Mouse (Mus musculus): ENCODE results near the gene Zfp867. TPM values are rescaled to one million over a fixed set of nuclear protein-coding genes. Genes with fewer than 3 reads are reported as not detected.

Gene Zfp867
- 5.6 and 6.2 TPM in 2 replicates for polyA plus RNA-seq (2012; rRNA removed)

DNA sequence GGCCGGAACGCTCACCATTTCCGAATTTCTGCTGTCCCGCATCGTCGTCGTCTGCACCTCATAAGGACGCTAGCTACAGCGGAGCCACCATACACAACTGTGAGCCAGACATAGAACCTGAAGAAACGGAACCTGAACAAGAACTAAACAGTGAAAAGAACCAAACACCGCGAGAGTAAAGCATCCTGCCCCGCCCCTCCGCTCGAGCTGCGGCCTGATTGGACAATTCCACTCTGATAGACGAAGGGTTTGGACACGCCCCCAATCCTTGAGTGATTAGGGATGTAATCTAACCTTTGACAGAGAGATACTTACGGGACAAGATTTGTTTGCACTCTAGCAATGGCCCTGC is at the start of gene Zfp867:
Zfp867 (minus strand) TSS at position 149 of the 352 bp plus-strand sequence.
- DNase-seq (ENCODE audit: low spot score): peak; percentile 53

DNA sequence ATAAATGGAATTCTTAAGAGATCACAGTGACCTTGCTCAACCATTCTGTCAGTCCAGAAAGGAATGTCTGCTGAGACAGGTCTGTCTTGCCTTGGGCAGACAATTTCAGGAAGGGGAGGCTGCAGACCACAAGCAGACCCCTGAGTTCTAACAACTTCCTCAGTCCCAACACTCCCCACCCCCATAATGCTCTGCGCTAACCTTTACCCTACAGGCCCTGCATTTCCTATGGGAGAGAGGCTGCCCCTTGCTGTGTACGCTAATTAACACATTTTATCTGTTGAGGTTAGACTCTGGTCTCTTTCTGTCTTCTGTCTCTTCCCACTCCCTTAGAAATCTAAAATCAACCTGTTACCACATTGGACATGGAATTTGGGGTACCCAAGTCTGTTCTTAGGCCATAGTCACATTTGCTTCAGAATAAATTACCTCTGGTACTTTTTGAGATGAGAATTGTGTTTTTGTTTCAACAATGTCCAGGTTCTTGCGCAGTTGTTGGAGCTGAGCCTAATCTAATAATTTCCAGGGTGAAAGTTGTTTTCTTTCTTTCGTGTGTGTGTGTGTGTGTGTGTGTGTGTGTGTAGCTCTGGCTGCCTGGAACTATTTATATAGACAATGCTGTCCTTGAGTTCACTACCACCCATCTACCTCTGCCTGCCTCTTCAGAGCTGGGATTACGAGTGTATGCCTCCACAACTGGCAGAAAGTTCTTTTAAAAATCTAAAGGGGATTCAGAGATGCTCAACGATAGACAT is 47.6 kb upstream of the Zfp867 start:
- DNase-seq (ENCODE audit: low spot score): no peak

GRCm38 (mm10) chr11:59518226-59518625 is 46.0 kb upstream of the Zfp867 start:
- no peak for DNase-seq (ENCODE audit: low spot score)

- DNase-seq (ENCODE audit: low spot score): no peak
Observed at GRCm38 (mm10) chr11:59517441-59517840, 45.2 kb upstream of the Zfp867 start.

GRCm38 (mm10) chr11:59514789-59515188 is 42.5 kb upstream of the Zfp867 start:
- DNase-seq (ENCODE audit: low spot score): no peak

DNA sequence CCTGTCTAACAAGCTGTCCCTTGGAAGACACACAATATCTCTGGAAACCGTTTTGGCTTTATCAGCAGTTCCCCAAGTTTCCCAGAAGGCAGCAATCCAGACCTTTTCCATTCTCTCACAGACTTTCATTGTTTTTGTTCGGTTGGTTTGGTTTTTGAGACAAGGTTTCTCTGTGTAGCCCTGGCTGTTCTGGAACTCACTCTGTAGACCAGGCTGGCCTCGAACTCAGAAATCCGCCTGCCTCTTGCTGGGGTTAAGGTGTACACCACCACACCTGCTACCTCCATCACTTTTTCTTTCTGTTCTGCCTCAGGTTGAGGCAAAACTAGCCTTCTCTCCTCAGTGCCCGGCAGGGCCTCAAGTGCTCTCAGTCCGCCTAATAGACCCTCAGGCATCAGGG is 42.1 kb upstream of the Zfp867 start:
- no peak for DNase-seq (ENCODE audit: low spot score)

DNA sequence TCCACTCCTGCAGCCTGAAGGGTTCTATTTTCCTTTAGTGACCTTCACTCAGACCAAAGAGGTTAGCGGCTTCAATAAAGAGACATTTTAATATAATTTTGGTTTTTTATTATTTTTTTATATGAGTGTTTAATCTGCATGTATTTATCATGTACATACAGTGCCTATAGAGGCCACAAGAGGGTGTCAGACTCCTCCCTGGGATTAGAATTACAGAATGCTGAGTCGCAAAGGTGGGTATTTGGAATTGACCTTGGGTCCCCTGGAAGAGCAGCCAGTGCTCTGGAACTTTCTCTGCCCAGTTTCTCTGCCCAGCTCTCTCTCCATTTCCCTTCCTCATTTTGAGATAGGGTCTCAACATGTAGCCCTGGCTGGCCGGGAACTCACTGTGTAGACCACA is 41.3 kb upstream of the Zfp867 start:
- DNase-seq (ENCODE audit: low spot score): no peak

GRCm38 (mm10) chr11:59512733-59513132 is 40.5 kb upstream of the Zfp867 start:
- no peak for DNase-seq (ENCODE audit: low spot score)

GRCm38 (mm10) chr11:59511558-59511957 is 39.3 kb upstream of the Zfp867 start:
- DNase-seq (ENCODE audit: low spot score): no peak

DNA sequence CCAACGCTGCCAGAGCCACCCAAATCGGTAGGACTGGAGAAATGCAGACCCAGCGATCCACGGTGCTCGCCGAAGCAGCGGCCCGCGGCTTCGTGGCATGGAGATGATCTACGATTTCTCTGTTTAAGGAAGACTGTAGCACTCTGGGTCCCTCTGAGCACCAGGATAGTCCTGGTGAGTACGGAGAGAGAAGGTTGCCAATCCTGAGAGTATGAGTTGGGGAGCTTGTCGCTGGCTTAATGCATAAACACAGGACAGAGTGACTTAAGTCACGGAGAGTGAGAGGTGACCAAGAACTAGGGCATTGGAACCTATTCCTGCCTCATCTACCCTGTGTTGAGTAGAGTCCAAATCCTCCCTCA is 34.4 kb upstream of the Zfp867 start:
- no peak for DNase-seq (ENCODE audit: low spot score)

GRCm38 (mm10) chr11:59505839-59506712 is 33.8 kb upstream of the Zfp867 start:
- DNase-seq (ENCODE audit: low spot score): peak; percentile 75

- DNase-seq (ENCODE audit: low spot score): peak; percentile 38
Observed at GRCm38 (mm10) chr11:59505351-59505838, 33.1 kb upstream of the Zfp867 start.

DNA sequence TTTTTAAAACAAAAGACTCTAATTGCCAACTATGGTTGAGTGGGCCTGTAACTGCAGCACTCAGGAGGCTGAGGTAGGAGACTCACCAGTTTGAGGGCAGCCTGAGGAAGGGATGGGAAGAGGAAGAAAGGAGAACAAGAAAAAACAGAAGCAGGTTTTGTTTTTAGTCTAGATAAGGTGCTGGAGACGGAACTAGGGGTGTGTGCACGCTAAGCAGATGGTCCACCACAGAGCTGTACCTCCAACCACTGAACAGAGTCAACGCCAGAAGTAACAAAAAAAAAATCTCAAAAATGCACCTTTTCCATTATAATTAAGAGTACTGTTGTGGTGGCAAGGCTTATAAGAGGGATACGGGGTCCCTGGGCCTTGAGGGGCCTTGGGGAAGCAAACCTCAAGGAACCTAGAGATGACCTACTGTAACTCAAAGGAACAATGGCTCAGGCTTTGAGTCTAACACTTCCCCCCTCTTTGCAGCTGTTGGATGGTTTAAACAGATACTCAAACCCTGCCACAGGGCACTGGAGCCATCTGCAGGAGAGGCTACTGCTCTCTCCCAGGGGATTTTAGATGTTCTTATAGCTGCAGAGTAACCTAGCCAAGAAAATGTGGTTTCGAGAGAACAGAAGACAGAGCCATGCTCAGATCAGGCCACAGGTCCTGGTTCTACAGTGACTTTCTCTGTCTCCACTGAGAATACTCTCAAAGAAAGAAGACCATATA is 29.9 kb upstream of the Zfp867 start:
- no peak for DNase-seq (ENCODE audit: low spot score)

DNA sequence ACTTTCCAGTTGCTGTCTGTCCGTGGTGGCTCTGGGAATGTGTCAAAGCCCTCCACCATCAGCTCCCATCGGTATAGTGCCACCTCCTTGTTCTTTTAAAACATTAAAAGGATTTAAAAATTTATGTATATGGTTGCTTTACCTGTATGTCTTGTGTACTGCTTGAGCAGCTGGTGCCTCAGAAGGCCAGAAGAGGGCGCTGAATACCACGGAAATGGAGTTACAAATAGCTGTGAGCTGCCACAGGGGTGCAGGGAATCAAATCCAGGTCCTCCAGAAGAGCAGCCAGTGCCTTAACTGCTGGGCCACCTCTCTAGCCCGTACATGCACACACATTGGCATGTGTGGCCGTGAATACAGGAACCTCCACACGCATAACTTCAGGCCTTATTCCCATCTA is 25.5 kb upstream of the Zfp867 start:
- no peak for DNase-seq (ENCODE audit: low spot score)

DNA sequence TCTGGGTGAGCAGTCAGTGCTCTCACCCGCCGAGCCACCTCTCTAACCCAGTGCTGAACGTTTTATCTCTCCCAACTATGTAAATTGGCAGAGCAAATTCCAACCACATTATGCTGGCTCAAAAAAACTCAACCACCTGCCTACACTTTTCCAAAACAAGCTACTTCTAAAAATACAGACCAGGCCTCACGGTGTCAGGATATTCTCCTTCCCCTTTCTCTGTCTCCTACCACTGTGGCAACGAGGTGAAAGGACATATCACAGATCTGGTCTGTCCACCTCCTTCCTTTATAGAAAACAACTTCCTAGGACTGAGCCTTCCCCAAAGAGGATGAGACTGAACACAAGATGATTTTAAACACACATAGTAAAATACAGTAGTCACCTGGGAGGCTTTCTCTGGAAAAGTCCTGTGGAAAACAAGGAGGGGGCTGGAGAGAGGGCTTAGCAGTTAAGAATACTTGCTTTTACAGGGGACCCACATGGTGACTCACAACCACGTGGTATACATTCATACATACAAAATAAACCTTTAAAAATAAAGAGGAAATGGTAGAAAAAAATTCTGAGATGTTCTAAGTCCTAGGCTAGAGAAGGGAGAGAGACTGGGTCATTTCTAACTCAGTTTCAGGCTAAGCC is 24.5 kb upstream of the Zfp867 start:
- no peak for DNase-seq (ENCODE audit: low spot score)

DNA sequence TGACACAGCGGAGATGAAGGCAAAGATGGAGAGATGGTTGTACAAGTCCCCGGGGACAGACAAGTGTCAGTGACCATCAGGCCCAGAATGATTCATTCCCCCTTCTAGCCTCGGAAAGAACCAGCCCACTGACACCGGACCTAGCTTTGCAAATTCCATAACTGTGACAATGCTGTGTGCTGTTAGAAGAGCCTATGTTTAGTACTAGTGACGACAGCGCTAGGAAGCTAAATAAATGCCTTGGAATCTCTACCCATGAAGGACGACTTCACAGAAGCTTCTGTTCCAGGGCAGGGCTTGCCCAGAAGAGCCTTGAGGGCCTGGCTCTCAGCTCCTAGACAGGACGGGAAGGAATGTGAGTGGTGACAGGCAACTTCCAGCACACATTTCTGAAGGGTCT is 13.9 kb upstream of the Zfp867 start:
- DNase-seq (ENCODE audit: low spot score): no peak

DNA sequence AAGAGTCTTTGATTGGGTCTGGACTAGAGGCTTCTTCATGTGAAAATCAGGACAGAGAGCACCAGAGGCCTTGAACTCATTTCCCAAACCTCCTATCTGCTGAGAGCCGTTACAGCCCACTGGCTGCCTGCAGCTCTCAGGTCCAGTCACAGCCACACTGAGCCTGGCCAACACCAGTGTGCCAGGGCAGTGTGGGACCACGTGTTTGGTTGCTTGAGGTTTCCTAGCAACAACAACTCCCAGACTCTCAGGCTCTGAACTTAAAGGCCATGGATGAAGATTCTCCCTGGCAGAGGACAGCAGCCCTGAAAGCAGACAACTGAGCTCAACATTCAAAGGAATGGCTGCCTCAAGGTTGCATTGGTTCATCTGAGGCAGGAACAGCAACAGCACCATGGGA is 13.4 kb upstream of the Zfp867 start:
- DNase-seq (ENCODE audit: low spot score): no peak

- DNase-seq (ENCODE audit: low spot score): no peak
Observed at GRCm38 (mm10) chr11:59483212-59483611, 10.9 kb upstream of the Zfp867 start.

DNA sequence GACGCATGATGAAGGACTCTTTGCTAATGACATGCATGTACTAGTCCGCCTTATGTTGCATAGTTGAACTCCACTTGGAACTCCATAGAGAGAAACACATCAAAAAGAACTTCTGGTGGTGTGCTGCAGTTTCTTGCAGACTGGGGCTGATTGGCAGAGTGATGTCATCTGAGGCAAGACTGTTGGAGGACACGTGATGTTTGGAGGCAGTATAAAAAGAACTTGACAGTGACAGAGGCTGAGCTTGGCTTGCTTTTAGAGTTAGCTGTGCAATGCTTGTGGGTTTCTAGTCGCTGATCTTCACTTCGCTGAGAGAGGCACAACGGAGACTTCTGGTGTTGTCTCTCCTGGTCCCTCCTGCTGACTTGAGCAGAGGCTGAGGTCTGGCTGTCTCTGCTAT is 5.0 kb upstream of the Zfp867 start:
- DNase-seq (ENCODE audit: low spot score): no peak

GRCm38 (mm10) chr11:59471413-59472325 is 605 bp downstream of the Zfp867 start:
- DNase-seq (ENCODE audit: low spot score): no peak

DNA sequence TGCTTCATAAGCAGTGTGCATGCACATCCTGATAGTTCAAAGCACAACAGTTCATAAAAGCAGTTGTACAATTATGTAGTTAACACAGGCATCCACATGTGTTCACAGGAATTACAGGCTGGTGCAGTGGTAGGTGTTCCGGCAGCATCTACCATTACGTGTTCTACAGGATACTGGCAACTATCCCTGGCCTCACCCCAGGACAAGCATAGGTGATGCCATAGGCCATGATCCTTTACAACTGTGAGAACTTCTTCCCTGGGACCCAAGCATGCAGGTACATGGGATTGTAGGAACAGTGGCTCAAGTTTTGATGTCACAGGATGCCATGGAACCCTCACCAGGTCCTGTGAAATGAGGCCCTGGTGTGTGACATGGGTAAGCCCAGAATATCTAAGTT is 11.8 kb downstream of the Zfp867 start:
- DNase-seq (ENCODE audit: low spot score): no peak
